Mouse (Mus musculus): ENCODE measurements around the gene Urm1.

DNA sequence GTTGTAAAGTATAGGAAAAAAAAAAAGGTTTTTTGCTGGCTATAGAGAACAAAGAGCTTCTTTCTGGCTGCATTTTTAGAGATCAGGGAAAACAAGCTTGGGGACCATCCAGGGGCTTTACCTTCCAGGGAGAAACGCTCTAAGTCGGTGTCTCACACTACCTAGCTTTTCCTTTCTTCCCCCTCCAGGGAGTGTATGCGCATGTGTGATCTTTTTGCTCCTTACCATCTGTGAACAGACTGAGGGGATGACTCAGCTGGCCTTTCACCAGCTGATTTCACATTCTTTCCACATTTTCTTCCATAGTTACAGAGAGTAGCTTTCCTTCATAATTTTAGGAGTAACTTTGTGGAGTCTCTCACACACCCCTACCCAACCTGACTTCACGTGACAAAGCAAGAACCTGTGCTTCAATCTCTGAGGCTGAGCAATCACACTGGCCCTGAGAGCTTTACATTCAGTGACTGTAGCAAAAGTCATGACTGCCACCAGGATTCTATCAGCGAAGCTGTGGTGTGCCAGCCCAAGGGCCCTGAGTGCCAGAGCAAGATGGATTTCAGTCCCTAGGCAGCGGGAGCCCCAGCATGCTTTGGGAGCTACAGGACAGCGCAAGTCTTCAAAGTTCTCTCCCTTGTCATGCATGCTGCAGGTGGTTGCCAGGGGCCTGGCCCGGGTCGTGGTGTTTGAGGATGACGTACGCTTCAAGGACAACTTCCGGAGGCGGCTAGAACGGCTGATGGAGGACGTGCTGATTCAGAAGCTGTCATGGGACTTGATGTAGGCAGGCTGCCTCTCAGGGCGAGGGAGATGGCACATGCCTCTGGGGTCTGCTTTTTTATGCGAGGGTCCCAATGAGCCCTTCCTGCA, 60.3 kb downstream of the Urm1 start:
- no peak for TF ChIP-seq POLR2A (IDR thresholded peaks at IDR 0.05; ENCODE audit: borderline replicate concordance, extremely low read depth, low read depth, low read length)
- TF ChIP-seq CTCF (IDR thresholded peaks at IDR 0.05; ENCODE audit: insufficient read depth, low read length) = no peak

All from lung, adult 2 months (tissue).